Mouse (Mus musculus) liver, embryonic 15.5 days (tissue): ENCODE measurements around the gene Mrps17. TPM values are rescaled to one million over a fixed set of nuclear protein-coding genes. Genes with fewer than 3 reads are reported as not detected.
"Not testable (repeated sequence)": the region's sequence is repeated elsewhere in the genome, so short reads cannot be mapped to it uniquely, and the experiment has no call there.

Source experiments
- ATAC-seq: fragments of 200-750 bp; cut with Nextera tagmentation; 2 replicates; pipeline ENCODE4 v1.8.0; 2017; ENCODE audit warnings: moderate number of reproducible peaks, mild to moderate bottlenecking, moderate library complexity; ENCODE audit not compliant: insufficient read depth
- H3K27ac ChIP-seq: fragments of 300-500 bp; sonication (generic); replicated peaks from 2 replicates; pipeline ENCODE4 v1.5.1; 2015; ENCODE audit warnings: mild to moderate bottlenecking, inconsistent platforms
- H3K27me3 ChIP-seq: fragments of 300-500 bp; sonication (generic); 2 replicates; pipeline ENCODE4 v1.6.1; 2015; ENCODE audit warnings: mild to moderate bottlenecking, inconsistent platforms
- H3K36me3 ChIP-seq: fragments of 300-500 bp; sonication (generic); replicated peaks from 2 replicates; pipeline ENCODE4 v1.6.1; 2015; ENCODE audit warnings: moderate library complexity, mild to moderate bottlenecking, inconsistent platforms
- H3K4me1 ChIP-seq: fragments of 300-500 bp; sonication (generic); replicated peaks from 2 replicates; pipeline ENCODE4 v1.6.1; 2015; ENCODE audit warnings: inconsistent platforms
- H3K4me2 ChIP-seq: fragments of 300-500 bp; sonication (generic); 2 replicates; pipeline ENCODE4 v1.6.1; 2015; ENCODE audit warnings: moderate library complexity, mild to moderate bottlenecking, inconsistent platforms
- H3K4me3 ChIP-seq: fragments of 300-500 bp; sonication (generic); replicated peaks from 2 replicates; pipeline ENCODE4 v1.5.1; 2015; ENCODE audit warnings: mild to moderate bottlenecking, inconsistent platforms
- H3K9ac ChIP-seq: fragments of 300-500 bp; sonication (generic); 2 replicates; pipeline ENCODE4 v1.6.1; 2015; ENCODE audit warnings: moderate library complexity, mild to moderate bottlenecking, inconsistent platforms
- H3K9me3 ChIP-seq: fragments of 300-500 bp; sonication (generic); replicated peaks from 2 replicates; pipeline ENCODE4 v1.6.1; 2016; ENCODE audit warnings: inconsistent platforms
- WGBS: fragments of 180-500 bp; shearing (Covaris S2); methylation state at CpG from one replicate; pipeline ENCODE4 v1.1.7; 2015; ENCODE audit warnings: mixed read lengths; ENCODE audit not compliant: insufficient replicate concordance; 5-methylcytosine and 5-hydroxymethylcytosine counted together
- polyA plus RNA-seq: library from polyadenylated mRNA; unstranded; fragments of >200 nt; fragmentation: Nextera tagmentation; extraction: Ambion mirVana; gene quantifications from 2 replicates; pipeline ENCODE4 v1.2.1, GENCODE M21; 2015

Gene Mrps17
- 91.3 and 95.5 TPM in 2 replicates for polyA plus RNA-seq

DNA sequence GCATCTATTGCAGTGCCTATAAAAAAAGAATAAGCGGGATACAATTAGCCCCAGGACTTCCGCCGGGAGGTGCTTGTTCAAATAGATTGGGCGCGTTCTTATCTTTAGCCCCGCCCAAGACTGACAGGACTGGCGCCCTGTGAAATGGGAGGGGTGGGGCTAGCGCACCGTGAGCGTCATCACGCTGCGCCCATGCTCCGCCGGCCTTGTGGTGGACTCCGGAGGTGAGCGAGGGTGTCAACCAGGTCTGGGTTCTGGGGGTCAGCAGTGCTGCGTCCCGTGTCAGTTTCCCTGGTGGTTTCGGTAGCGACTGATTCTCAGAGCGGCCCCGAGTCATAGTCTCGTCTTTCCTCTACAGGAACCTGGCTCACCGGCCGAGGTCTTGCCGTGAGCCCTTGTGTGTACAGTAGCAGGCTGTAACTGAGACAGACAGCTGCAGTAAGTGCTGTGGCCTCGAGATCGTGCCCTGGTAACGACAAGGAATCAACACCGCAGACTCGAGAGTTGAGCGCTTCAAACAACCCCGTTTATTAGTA, at the start of gene Mrps17:
Mrps17 (plus strand) TSS at position 172 of the 536 bp plus-strand sequence.
- under 1% methylated on average over 33 of the region's 33 CpGs for WGBS
- peaks cover 38% of the 10 kb centered on the region for H3K36me3 ChIP-seq
- peaks cover 9% of the 10 kb centered on the region; the same call in 1 of the 2 replicates for H3K27me3 ChIP-seq
- ATAC-seq = peak; percentile 97
- H3K9ac ChIP-seq = peak within 1 kb of the TSS; percentile 67
- no peaks in the 10 kb centered on the region for H3K9me3 ChIP-seq
- peak within 1 kb of the TSS; percentile 58 for H3K27ac ChIP-seq
- peak within 1 kb of the TSS; percentile 78 for H3K4me2 ChIP-seq
- H3K4me1 ChIP-seq = peaks cover 12% of the 10 kb centered on the region
- peak within 1 kb of the TSS; percentile 74 for H3K4me3 ChIP-seq

DNA sequence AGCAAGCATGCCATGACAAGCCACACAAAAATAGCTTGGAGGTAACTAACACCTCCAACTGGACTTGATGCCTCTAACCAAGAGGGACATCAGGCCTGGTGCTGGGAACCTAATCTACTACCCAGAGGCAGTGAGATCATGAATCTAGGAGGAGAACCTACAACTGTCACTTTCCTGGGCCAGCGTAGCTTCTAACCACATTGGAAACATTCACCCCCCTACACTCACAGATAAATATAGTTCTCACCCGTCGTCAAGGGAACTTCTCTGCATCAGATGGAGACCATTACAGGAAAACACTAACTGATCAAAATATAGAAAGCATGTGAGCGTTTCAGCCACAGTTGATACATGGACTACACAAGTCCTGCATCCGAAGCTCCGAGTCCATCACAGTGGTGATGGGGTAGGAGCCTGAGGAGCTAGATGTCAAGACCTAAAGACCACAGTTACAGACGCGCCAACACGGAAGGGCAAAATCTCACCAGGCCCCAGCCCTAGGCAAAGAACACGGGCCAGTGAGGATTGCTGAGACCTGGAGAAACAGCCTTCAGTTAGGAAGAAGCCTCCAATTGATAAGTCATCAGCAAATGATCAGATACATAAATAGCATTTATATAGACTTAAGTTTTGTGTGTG, 48.9 kb upstream of the Mrps17 start:
- ATAC-seq = no peak

DNA sequence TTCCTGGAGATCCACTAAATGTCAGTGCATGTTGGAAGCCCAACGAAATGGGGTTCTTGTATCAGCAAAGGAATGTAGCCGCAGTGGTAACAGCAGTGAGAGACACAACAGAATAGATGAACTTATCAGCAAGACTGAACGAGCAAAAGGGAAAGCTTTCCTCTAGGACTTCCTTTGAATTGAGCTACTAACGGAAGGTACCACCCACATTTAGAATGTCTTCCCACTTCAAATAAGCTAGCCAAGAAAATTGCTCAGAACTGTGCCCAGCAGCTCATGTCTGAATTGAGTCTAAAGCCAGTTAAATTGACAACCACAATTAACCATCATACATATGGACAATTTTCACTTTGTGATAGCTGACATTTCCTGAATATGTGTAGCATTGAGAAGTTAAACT, 47.4 kb upstream of the Mrps17 start:
- Histone ChIP-seq H3K27ac (no peak overlapping the region), H3K9me3 (no peaks in the 10 kb centered on the region), H3K9ac (no peak overlapping the region), H3K4me3 (no peak overlapping the region), H3K4me1 (peaks cover 11% of the 10 kb centered on the region; the same call in 1 of the 2 replicates), H3K27me3 (no peaks in the 10 kb centered on the region), H3K4me2 (no peak overlapping the region), H3K36me3 (no peaks in the 10 kb centered on the region)
- WGBS = 69% methylated on average over 4 of the region's 4 CpGs
- ATAC-seq = no peak

More for the DNA sequence above, 48.9 kb upstream of the Mrps17 start:
- Histone ChIP-seq H3K9ac (no peak overlapping the region), H3K27ac (no peak overlapping the region), H3K4me3 (no peak overlapping the region), H3K36me3 (no peaks in the 10 kb centered on the region), H3K9me3 (no peaks in the 10 kb centered on the region), H3K27me3 (no peaks in the 10 kb centered on the region), H3K4me1 (peaks cover 11% of the 10 kb centered on the region; the same call in 1 of the 2 replicates), H3K4me2 (no peak overlapping the region)
- WGBS = 63% methylated on average over 10 of the region's 10 CpGs

DNA sequence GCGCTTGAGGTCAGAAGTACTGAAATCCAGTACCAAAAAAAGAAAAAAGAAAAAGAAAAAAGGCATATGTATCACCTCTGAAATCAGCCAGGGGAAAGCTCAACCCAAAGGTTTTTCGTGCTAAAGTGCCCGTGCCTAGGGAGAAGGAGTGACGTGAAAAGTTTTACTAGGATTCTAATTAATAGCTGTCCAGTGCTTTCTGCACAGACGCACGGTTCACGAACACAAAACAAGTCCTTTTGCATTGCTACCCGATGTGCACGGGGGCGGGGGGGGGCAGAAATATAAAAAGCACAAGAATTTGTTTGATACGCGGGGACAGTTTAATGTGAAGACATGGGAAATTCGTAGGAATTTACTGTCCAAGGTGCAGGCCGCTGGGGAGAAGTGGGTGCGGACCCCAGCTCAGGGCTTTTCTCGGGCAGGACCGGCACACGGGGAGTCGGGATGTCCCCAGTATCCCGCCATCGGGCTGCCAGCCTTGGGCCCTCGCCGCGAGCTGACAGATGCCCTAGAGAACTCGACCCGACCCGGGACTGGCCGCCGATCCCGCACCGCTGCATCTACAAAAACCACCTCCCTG, 45.8 kb upstream of the Mrps17 start:
- Histone ChIP-seq H3K27ac (0 out of 2 replicates have a peak overlapping the region, but pooled peaks have one; percentile 21), H3K9ac (peak overlapping the region; percentile 65), H3K4me2 (peak overlapping the region; percentile 79), H3K27me3 (no peaks in the 10 kb centered on the region), H3K4me3 (peak overlapping the region; percentile 73), H3K36me3 (no peaks in the 10 kb centered on the region), H3K9me3 (no peaks in the 10 kb centered on the region), H3K4me1 (peaks cover 11% of the 10 kb centered on the region; the same call in 1 of the 2 replicates)
- no peak for ATAC-seq
- WGBS = under 1% methylated on average over 31 of the region's 31 CpGs

DNA sequence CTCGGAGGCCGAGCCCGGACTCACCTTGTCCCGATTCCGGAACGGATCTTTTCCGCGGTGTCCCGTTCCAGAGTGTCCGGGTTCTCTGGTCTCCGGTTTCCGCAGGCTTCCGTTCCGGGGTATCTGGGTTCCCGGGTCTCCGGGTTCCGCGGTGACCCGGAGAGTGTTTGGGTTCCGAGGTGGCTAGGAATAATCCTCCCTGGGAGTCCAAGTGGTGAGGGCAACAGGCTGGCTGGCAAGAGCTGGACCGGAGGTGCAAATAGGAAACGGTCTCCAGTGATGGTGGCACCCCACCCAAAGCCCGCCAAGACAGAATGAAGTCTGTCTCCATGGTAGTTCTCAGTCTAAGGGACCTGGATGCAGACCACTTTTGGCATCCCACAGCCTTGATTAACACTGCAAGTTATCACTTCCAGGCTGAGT, 45.2 kb upstream of the Mrps17 start, which contains the start of gene Zfp11:
Zfp11 (minus strand) TSS at position 64 of the 423 bp plus-strand sequence.
- Histone ChIP-seq H3K4me1 (peaks cover 11% of the 10 kb centered on the region; the same call in 1 of the 2 replicates), H3K9ac (peak within 1 kb of the TSS; percentile 65), H3K27ac (0 out of 2 replicates have a peak within 1 kb of the TSS, but pooled peaks have one; percentile 21), H3K9me3 (no peaks in the 10 kb centered on the region), H3K36me3 (no peaks in the 10 kb centered on the region), H3K4me3 (peak within 1 kb of the TSS; percentile 73), H3K4me2 (peak within 1 kb of the TSS; percentile 79), H3K27me3 (no peaks in the 10 kb centered on the region)
- ATAC-seq = peak; percentile 77
- WGBS = 1% methylated on average over 23 of the region's 23 CpGs

DNA sequence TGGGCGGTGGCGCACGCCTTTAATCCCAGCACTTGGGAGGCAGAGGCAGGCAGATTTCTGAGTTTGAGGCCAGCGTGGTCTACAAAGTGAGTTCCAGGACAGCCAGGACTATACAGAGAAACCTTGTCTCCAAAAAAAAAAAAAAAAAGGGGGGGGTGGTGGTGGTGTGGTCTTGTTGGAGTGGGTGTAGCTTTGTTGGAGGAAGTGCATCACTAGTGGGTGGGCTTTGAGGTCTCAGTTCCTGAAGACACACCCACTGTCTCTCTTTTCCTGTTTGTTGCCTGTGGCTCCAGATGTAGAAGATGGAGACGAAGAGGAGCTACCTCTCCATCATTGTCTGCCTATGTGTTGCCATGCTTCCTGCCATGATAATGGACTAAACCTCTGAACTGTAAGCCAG, 30.2 kb upstream of the Mrps17 start:
- H3K36me3 ChIP-seq, H3K27me3 ChIP-seq, H3K4me2 ChIP-seq, H3K4me1 ChIP-seq, H3K9ac ChIP-seq, ATAC-seq, H3K9me3 ChIP-seq, H3K4me3 ChIP-seq, H3K27ac ChIP-seq: not testable (repeated sequence)
- WGBS = 63% methylated on average over 5 of the region's 5 CpGs

DNA sequence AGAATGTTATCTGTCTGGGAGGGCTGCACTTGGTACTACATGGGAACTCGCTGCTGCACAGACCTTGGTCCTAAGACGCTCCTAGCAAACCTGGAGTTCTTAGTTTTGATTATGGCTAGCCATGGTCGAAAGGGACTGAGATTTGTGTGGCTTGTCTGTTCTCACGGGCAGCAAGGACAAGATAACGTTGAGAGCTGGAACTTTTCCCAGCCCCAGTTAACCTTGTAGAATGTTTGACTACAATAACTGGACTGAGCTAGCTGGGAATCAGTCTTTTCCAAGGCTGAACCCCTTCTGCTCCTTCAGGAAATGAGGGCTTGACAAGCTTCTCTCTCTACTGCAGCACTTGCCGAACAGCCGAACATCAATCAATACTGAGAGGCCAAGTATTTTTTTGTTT, 27.7 kb upstream of the Mrps17 start:
- no peaks in the 10 kb centered on the region for H3K9me3 ChIP-seq
- H3K27ac ChIP-seq = no peak overlapping the region
- no peak overlapping the region for H3K4me2 ChIP-seq
- H3K4me3 ChIP-seq = no peak overlapping the region
- H3K36me3 ChIP-seq = no peaks in the 10 kb centered on the region
- H3K27me3 ChIP-seq = no peaks in the 10 kb centered on the region
- H3K4me1 ChIP-seq = no peaks in the 10 kb centered on the region
- 51% methylated on average over 7 of the region's 7 CpGs for WGBS
- ATAC-seq = no peak
- H3K9ac ChIP-seq = no peak overlapping the region

DNA sequence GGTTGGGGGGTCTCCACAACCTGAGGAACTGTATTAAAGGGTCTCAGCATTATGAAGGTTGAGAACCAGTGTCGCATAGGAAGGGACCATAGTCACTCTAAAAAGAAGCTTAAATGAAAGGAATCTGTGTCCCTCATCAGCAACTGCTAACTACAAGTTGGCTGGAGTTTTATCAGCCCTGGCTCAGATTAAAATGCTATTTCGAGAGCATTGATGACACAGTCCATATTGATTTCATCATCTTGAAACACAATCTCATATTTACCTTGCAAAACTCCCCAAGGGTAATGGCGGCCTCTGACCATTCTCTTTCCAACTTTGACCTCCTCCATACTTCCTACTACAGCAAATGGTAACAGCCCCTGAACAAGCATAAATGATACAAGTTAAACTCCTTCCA, 24.8 kb upstream of the Mrps17 start:
- no peak for ATAC-seq
- no peak overlapping the region for H3K27ac ChIP-seq
- no peaks in the 10 kb centered on the region for H3K9me3 ChIP-seq
- no peak overlapping the region for H3K9ac ChIP-seq
- no peak overlapping the region for H3K4me2 ChIP-seq
- no peaks in the 10 kb centered on the region for H3K27me3 ChIP-seq
- H3K4me1 ChIP-seq = no peaks in the 10 kb centered on the region
- no peak overlapping the region for H3K4me3 ChIP-seq
- no peaks in the 10 kb centered on the region for H3K36me3 ChIP-seq
- WGBS = 61% methylated on average over 3 of the region's 3 CpGs

DNA sequence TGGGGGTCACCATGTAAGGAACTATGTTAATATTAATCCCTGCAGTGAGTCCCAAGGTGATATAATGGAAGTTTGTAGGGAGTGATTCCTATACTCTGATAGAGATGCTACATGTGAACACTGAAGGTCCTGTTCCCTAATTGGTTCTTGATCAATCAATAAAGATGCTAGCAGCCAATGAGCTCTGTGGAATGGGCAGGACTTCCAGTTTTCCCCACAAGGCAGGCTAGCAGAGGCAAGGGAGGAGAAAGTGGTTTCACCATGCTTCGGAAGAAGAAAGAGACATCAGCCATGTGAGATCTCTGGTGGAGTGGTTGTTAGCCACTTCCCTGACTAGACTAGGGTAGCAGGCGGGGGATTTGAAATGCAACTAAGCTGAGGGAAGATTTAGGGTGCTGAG, 14.8 kb upstream of the Mrps17 start:
- Histone ChIP-seq H3K4me3 (no peak overlapping the region), H3K9ac (no peak overlapping the region), H3K27ac (no peak overlapping the region), H3K4me2 (no peak overlapping the region), H3K36me3 (no peaks in the 10 kb centered on the region), H3K9me3 (no peaks in the 10 kb centered on the region), H3K27me3 (peaks cover 6% of the 10 kb centered on the region), H3K4me1 (peaks cover 10% of the 10 kb centered on the region; the same call in 1 of the 2 replicates)
- WGBS = 16% methylated on average over 2 of the region's 2 CpGs
- ATAC-seq = no peak

DNA sequence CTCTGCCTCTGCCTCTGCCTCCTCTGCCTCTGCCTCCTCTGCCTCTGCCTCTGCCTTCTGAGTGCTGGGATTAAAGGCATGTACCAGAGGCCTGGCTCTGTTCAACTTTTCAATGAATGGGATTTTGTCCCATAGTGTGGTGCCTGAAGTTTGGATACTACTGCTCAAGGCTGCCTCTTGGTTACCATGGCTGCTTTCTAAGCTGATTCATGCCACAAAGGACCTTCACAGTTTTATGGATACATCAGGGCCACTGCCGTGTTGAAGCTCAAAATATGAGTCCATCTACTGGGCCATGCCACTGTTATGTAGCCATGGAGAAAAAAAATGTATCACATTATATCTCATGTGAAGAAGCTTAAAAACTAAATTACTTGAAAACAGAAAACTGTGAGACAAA, 13.6 kb upstream of the Mrps17 start:
- 48% methylated on average over 1 of the region's 1 CpGs for whole genome bisulfite sequencing
- Histone ChIP-seq H3K4me1 (peaks cover 10% of the 10 kb centered on the region; the same call in 1 of the 2 replicates), H3K36me3 (no peaks in the 10 kb centered on the region), H3K9me3 (no peaks in the 10 kb centered on the region), H3K27me3 (peaks cover 6% of the 10 kb centered on the region), H3K4me2 (no peak overlapping the region), H3K9ac (no peak overlapping the region), H3K4me3 (no peak overlapping the region), H3K27ac (no peak overlapping the region)
- no peak for ATAC-seq

DNA sequence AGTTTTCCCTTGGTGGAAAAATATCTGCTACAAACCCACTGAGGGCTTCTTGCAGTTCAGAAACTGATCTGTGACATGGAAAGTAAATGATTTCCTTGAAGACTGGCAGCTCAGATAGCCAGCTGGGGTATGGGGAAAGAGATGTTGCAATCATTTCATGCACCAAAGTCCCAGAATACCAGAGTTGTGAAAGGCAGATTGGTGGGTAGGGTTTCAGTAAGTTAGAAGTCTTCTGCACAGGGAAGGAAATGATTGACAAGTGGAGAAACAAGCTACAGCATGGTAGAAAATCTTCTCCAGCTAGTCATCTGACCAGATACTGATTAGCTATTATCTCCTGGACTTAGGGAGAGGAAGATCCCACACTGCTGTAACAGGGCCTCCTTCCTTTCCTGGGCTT, 11.9 kb upstream of the Mrps17 start:
- Histone ChIP-seq H3K4me2 (no peak overlapping the region), H3K9me3 (no peaks in the 10 kb centered on the region)
- ATAC-seq = peak; percentile 25; the same call in 1 of the 2 replicates

More for the DNA sequence above, 11.9 kb upstream of the Mrps17 start:
- H3K27ac ChIP-seq = no peak overlapping the region
- peaks cover 10% of the 10 kb centered on the region; the same call in 1 of the 2 replicates for H3K4me1 ChIP-seq
- H3K27me3 ChIP-seq = peaks cover 12% of the 10 kb centered on the region
- H3K4me3 ChIP-seq = no peak overlapping the region
- no peaks in the 10 kb centered on the region for H3K36me3 ChIP-seq
- no peak overlapping the region for H3K9ac ChIP-seq
